Mouse (Mus musculus): ENCODE measurements around the gene Capn2. TPM values are rescaled to one million over a fixed set of nuclear protein-coding genes. Genes with fewer than 3 reads are reported as not detected.

The Capn2 gene
- total RNA-seq, 4 experiments from 2014 or later: 53.7 to 72.8 (median 63.5) TPM

GRCm38 (mm10) chr1:182525601-182526000 is 8.2 kb upstream of the Capn2 start:
- no peak for DNase-seq (ENCODE audit: low spot score)

GRCm38 (mm10) chr1:182523692-182524091 is 6.3 kb upstream of the Capn2 start:
- no peak for DNase-seq (ENCODE audit: low spot score)

GRCm38 (mm10) chr1:182522961-182523360 is 5.6 kb upstream of the Capn2 start:
- DNase-seq (ENCODE audit: low spot score): no peak

- DNase-seq (ENCODE audit: low spot score): no peak
Observed at GRCm38 (mm10) chr1:182520938-182521500, 3.6 kb upstream of the Capn2 start.

- DNase-seq (ENCODE audit: low spot score): peak; percentile 75
Observed at GRCm38 (mm10) chr1:182520091-182520937, 2.9 kb upstream of the Capn2 start.

GRCm38 (mm10) chr1:182519341-182519740 is 1.9 kb upstream of the Capn2 start:
- DNase-seq (ENCODE audit: low spot score): no peak

GRCm38 (mm10) chr1:182518811-182519210 is 1.4 kb upstream of the Capn2 start:
- DNase-seq (ENCODE audit: low spot score): no peak

- DNase-seq (ENCODE audit: low spot score): no peak
Observed at GRCm38 (mm10) chr1:182518143-182518680, 804 bp upstream of the Capn2 start.

- DNase-seq (ENCODE audit: low spot score): no peak
Observed at GRCm38 (mm10) chr1:182517677-182518011, 236 bp upstream of the Capn2 start.

- no peak for DNase-seq (ENCODE audit: low spot score)
Observed at GRCm38 (mm10) chr1:182514803-182515590, 2.4 kb downstream of the Capn2 start.

GRCm38 (mm10) chr1:182513714-182514113 is 3.7 kb downstream of the Capn2 start:
- no peak for DNase-seq (ENCODE audit: low spot score)

GRCm38 (mm10) chr1:182512901-182513410 is 4.5 kb downstream of the Capn2 start:
- DNase-seq (ENCODE audit: low spot score): no peak

- DNase-seq (ENCODE audit: low spot score): no peak
Observed at GRCm38 (mm10) chr1:182511778-182512177, 5.6 kb downstream of the Capn2 start.

GRCm38 (mm10) chr1:182511073-182511472 is 6.3 kb downstream of the Capn2 start:
- DNase-seq (ENCODE audit: low spot score): no peak

- no peak for DNase-seq (ENCODE audit: low spot score)
Observed at GRCm38 (mm10) chr1:182509110-182509797, 8.2 kb downstream of the Capn2 start.

GRCm38 (mm10) chr1:182506229-182506986 is 11.0 kb downstream of the Capn2 start:
- DNase-seq (ENCODE audit: low spot score): peak; percentile 86

- no peak for DNase-seq (ENCODE audit: low spot score)
Observed at GRCm38 (mm10) chr1:182505291-182505690, 12.1 kb downstream of the Capn2 start.

- DNase-seq (ENCODE audit: low spot score): peak; percentile 78
Observed at GRCm38 (mm10) chr1:182504223-182504622, 13.2 kb downstream of the Capn2 start.

GRCm38 (mm10) chr1:182503206-182503900 is 14.1 kb downstream of the Capn2 start:
- no peak for DNase-seq (ENCODE audit: low spot score)

- no peak for DNase-seq (ENCODE audit: low spot score)
Observed at GRCm38 (mm10) chr1:182502491-182503050, 14.8 kb downstream of the Capn2 start.
